Mouse (Mus musculus) stomach, embryonic 15.5 days (tissue): Measurements from ENCODE around the gene Plekha1. TPM values are rescaled to one million over a fixed set of nuclear protein-coding genes. Genes with fewer than 3 reads are reported as not detected.

ENCODE experiments used
- microRNA-seq: library from miRNA; unstranded; fragments of <30 nt; microRNA quantifications from one replicate; pipeline ENCODE4, GENCODE M21; 2016
- polyA plus RNA-seq: library from polyadenylated mRNA; unstranded; fragments of >200 nt; fragmentation: Nextera tagmentation; extraction: Ambion mirVana; gene quantifications from 2 replicates; pipeline ENCODE4 v1.2.1, GENCODE M21; 2015

The Plekha1 gene
- polyA plus RNA-seq, 1 experiment from 2014 or later, result 52.6 TPM

Small RNA genes within 50 kb of the gene (microRNA-seq; reads per million reads assigned to microRNA genes)
- gene Mir7061, result not detected

Other genes starting within 250 kb of the Plekha1 start
- 0.15 and 0.18 TPM in 2 replicates for gene Btbd16, start 91.7 kb upstream of the Plekha1 start, polyA plus RNA-seq
- 23.4 and 27.8 TPM in 2 replicates for gene Htra1, start 70.4 kb downstream of the Plekha1 start, polyA plus RNA-seq
- gene Dmbt1, start 166.3 kb downstream of the Plekha1 start, polyA plus RNA-seq, result 47.9 and 69.0 TPM in 2 replicates